Mouse (Mus musculus) liver, embryonic 12.5 days (tissue): ENCODE results near the gene Sept1. TPM values are rescaled to one million over a fixed set of nuclear protein-coding genes. Genes with fewer than 3 reads are reported as not detected.

Source experiments
- ATAC-seq: fragments of 200-750 bp; cut with Nextera tagmentation; 2 replicates; pipeline ENCODE4 v1.8.0; 2017; ENCODE audit warnings: moderate number of reproducible peaks, mild to moderate bottlenecking, moderate library complexity
- H3K27ac ChIP-seq: fragments of 300-500 bp; sonication (generic); 2 replicates; pipeline ENCODE4 v1.5.1; 2016; ENCODE audit warnings: mild to moderate bottlenecking
- H3K27me3 ChIP-seq: fragments of 300-500 bp; sonication (generic); replicated peaks from 2 replicates; pipeline ENCODE4 v1.6.1; 2016; ENCODE audit warnings: mild to moderate bottlenecking, moderate library complexity
- H3K36me3 ChIP-seq: fragments of 300-500 bp; sonication (generic); 2 replicates; pipeline ENCODE4 v1.6.1; 2016; ENCODE audit warnings: mild to moderate bottlenecking, moderate library complexity
- H3K4me1 ChIP-seq: fragments of 300-500 bp; sonication (generic); 2 replicates; pipeline ENCODE4 v1.6.1; 2016
- H3K4me2 ChIP-seq: fragments of 300-500 bp; sonication (generic); 2 replicates; pipeline ENCODE4 v1.6.1; 2016; ENCODE audit warnings: mild to moderate bottlenecking, moderate library complexity
- H3K4me3 ChIP-seq: fragments of 300-500 bp; sonication (generic); 2 replicates; pipeline ENCODE4 v1.5.1; 2016; ENCODE audit warnings: mild to moderate bottlenecking, moderate library complexity
- H3K9ac ChIP-seq: fragments of 300-500 bp; sonication (generic); 2 replicates; pipeline ENCODE4 v1.6.1; 2016; ENCODE audit warnings: mild to moderate bottlenecking, moderate library complexity
- H3K9me3 ChIP-seq: fragments of 300-500 bp; sonication (generic); replicated peaks from 2 replicates; pipeline ENCODE4 v1.6.1; 2016; ENCODE audit warnings: mild to moderate bottlenecking, moderate library complexity
- WGBS: fragments of 180-500 bp; shearing (Covaris S2); methylation state at CpG from one replicate; pipeline ENCODE4 v1.1.7; 2016; ENCODE audit not compliant: insufficient replicate concordance; 5-methylcytosine and 5-hydroxymethylcytosine counted together
- polyA plus RNA-seq: library from polyadenylated mRNA; unstranded; fragments of >200 nt; fragmentation: Nextera tagmentation; extraction: Ambion mirVana; gene quantifications from 2 replicates; pipeline ENCODE4 v1.2.1, GENCODE M21; 2016

Sept1 gene
- polyA plus RNA-seq, 1 experiment from 2014 or later, result 10.6 TPM

DNA sequence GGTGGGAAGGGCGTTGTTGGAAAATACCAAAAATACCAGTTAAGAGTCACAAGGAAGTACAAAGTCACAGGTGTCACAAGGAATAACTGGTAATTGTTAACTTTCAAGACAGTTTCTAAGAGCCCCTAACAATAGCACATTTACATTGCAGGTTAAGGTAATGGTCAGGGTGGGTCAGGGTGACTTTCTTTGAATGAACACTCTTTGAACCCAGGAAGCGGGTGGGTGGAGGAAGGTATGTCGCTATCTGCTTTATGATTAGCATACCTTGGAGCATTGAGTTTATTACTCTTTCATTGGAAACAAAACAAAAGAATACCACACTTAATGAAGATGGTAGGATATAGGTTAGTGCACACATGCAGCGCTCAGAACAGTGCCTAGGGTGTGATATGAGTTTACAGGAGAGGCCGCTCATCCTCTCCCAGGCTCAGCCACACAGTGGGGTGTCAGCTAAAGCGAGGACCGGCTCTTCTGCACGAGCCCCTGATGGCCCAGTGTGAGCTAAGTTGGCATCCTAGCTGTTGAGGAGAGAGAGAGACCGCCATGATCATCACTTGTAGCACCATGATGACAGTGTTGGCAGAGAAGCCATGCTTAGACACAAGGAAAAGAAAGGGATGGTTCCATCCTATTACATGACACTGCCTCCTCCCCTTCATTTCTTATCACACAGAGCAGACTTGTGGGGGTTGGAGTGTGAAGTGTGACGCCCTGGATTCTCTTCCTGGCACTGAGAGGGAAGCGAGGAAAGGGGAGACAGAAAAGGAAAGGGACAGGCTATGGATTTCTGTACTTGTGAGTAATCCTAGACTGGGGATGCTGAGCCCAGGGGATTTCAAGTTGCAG is 7.6 kb downstream of the Sept1 start:
- H3K4me2 ChIP-seq, result peak overlapping the region; percentile 67
- peak; percentile 92 for ATAC-seq

DNA sequence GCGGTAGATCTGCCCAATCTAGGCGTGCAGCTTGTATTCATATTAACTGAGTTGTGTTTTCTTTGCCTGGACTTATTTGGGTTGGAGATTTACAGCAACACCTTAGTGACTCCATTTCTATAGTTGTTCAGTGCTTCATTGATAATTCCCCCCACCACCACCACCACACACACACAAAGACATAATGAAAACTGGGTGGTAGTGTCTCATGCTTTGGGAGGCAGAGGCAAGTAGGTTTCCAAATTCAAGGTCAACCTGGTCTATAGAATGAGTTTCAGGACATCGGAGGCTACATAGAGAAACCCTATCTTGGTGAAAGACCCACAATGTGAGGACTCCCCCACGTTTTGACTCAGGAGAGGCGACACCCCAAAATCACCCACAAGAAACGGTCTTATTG is 8.3 kb downstream of the Sept1 start:
- Histone ChIP-seq H3K4me1 (peaks cover 58% of the 10 kb centered on the region), H3K27ac (peak overlapping the region; percentile 94)

More for the DNA sequence above, 7.6 kb downstream of the Sept1 start:
- peaks cover 62% of the 10 kb centered on the region for H3K4me1 ChIP-seq
- H3K27me3 ChIP-seq, result no peaks in the 10 kb centered on the region
- H3K4me3 ChIP-seq, result peak overlapping the region; percentile 13; the same call in 1 of the 2 replicates
- 47% methylated on average over 11 of the region's 11 CpGs for WGBS
- peaks cover 9% of the 10 kb centered on the region; the same call in 1 of the 2 replicates for H3K36me3 ChIP-seq
- H3K9ac ChIP-seq, result peak overlapping the region; percentile 59
- no peaks in the 10 kb centered on the region for H3K9me3 ChIP-seq
- H3K27ac ChIP-seq, result peak overlapping the region; percentile 94

DNA sequence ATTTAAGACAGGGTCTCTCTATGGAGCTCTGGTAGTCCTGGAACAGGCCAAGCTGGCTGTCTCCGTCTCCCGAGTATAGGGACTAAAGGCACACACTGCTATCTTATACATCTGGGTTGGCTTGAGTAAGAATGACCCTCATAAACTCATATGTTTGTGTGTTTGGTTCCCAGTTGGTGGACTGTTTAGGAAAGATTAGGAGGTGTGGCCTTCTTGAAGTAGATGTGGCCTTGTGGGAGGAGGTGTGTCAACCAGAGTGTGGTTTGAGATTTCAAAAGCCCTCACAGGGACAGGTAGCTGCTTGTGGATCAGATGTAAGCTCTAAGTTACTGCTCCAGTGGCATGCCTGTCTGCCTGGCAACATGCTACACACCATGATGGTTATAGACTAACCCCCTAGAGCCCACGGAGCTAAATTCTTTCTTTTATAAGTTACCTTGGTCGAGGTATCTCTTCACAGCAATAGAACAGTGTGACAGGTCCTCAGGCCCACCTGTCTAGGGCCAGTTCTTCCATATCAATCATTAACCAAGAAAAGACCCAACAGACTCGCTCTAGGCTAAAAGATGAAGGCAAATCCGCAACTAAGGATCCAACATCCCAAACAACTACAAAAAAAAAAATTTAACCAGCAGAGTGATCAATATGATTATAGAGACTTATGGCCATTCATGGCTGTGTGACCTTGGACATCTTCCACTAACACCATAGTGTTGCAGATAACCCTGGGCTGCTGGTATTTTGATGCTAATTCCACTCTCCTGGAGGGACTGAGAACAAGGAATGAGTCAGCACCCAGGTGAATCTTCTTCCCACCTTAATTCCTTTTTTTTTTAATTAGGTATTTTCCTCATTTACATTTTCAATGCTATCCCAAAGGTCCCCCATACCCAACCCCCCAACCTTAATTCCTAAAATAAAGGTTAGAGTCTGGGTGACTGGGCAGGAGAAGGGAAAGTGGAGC is 9.1 kb downstream of the Sept1 start:
- Histone ChIP-seq H3K4me1 (peaks cover 65% of the 10 kb centered on the region), H3K27ac (peak overlapping the region; percentile 94)

More for the DNA sequence above, 8.3 kb downstream of the Sept1 start:
- 84% methylated on average over 6 of the region's 6 CpGs for WGBS
- Histone ChIP-seq H3K36me3 (peaks cover 5% of the 10 kb centered on the region; the same call in 1 of the 2 replicates), H3K9ac (no peak overlapping the region), H3K27me3 (no peaks in the 10 kb centered on the region), H3K4me3 (no peak overlapping the region), H3K4me2 (no peak overlapping the region), H3K9me3 (no peaks in the 10 kb centered on the region)
- ATAC-seq, result no peak

DNA sequence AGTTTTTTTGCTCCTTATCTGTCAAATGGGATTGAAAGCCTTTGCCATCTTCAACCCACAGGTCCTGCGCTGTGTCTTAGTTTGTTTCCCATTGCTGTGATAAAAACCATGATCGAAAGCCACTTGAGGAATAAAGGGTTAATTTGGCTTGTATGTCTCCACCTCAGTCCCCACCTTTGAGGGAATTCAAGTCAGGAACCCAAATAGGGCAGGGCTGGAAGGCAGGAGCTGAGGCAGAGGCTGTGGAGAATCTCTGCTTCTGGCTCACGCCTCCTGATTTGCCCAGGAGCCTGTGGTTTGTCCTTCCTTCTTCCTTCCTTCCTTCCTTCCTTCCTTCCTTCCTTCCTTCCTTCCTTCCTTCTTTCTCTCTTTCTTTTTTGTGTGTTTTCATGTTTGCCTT is 9.8 kb downstream of the Sept1 start:
- Histone ChIP-seq H3K36me3 (no peaks in the 10 kb centered on the region), H3K9me3 (no peaks in the 10 kb centered on the region), H3K4me1 (peaks cover 70% of the 10 kb centered on the region), H3K4me2 (0 out of 2 replicates have a peak overlapping the region, but pooled peaks have one; percentile 32), H3K9ac (peak overlapping the region; percentile 12; the same call in 1 of the 2 replicates), H3K27me3 (no peaks in the 10 kb centered on the region), H3K27ac (peak overlapping the region; percentile 94), H3K4me3 (no peak overlapping the region)
- ATAC-seq, result no peak
- WGBS, result 89% methylated on average over 3 of the region's 3 CpGs

More for the DNA sequence above, 9.1 kb downstream of the Sept1 start:
- H3K27me3 ChIP-seq, result no peaks in the 10 kb centered on the region
- H3K4me2 ChIP-seq, result peak overlapping the region; percentile 32
- H3K9ac ChIP-seq, result peak overlapping the region; percentile 12
- ATAC-seq, result peak; percentile 66
- H3K9me3 ChIP-seq, result no peaks in the 10 kb centered on the region
- 67% methylated on average over 6 of the region's 6 CpGs for WGBS
- no peak overlapping the region for H3K4me3 ChIP-seq
- H3K36me3 ChIP-seq, result no peaks in the 10 kb centered on the region

DNA sequence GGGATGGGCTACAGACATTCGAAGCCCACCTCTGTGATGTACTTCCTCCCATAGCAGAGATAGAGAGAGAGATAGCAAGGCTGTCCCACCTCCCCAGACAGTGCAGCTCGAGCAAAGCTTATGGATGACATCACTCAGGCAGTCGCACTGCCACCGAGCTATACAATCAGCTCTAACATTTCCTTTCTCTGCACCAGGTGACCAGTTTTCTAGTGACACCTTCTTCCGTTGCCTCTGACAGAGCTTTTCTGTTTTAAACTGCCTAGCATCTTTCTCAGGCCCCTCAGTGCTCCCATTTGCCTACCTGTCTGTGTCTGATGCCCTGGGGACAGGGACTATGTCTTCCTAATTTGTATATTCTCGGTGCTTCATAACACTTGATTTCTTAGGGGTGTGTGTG is 12.5 kb downstream of the Sept1 start:
- Histone ChIP-seq H3K27me3 (no peaks in the 10 kb centered on the region), H3K4me1 (peaks cover 69% of the 10 kb centered on the region), H3K9me3 (no peaks in the 10 kb centered on the region), H3K27ac (peak overlapping the region; percentile 15), H3K9ac (no peak overlapping the region), H3K4me3 (no peak overlapping the region), H3K4me2 (no peak overlapping the region), H3K36me3 (no peaks in the 10 kb centered on the region)
- ATAC-seq, result no peak
- WGBS, result 49% methylated on average over 6 of the region's 6 CpGs

DNA sequence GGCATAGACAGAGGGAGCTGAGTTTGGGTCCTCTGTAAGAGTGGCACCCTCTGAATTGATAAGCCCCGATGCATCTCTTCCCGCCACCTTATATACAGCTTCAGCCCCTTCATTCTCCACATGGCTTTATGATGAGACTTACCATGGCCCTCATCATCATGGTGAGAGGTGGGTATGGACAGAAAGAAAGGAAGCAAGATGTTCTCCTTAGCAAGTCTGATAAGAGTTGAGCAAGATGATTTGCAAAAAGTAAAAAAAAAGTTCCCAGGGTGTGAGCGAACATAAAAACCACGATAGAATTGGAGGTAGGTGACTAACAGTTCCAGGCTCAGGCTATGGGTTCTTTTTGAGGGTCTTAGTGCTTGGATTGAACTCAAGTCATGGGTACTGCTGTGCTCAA is 14.3 kb downstream of the Sept1 start:
- Histone ChIP-seq H3K9me3 (no peaks in the 10 kb centered on the region), H3K9ac (peak overlapping the region; percentile 49), H3K4me1 (peaks cover 68% of the 10 kb centered on the region), H3K27ac (peak overlapping the region; percentile 90), H3K36me3 (no peaks in the 10 kb centered on the region), H3K27me3 (no peaks in the 10 kb centered on the region), H3K4me3 (0 out of 2 replicates have a peak overlapping the region, but pooled peaks have one; percentile 23), H3K4me2 (peak overlapping the region; percentile 51)
- peak; percentile 61 for ATAC-seq
- WGBS, result 26% methylated on average over 4 of the region's 4 CpGs

DNA sequence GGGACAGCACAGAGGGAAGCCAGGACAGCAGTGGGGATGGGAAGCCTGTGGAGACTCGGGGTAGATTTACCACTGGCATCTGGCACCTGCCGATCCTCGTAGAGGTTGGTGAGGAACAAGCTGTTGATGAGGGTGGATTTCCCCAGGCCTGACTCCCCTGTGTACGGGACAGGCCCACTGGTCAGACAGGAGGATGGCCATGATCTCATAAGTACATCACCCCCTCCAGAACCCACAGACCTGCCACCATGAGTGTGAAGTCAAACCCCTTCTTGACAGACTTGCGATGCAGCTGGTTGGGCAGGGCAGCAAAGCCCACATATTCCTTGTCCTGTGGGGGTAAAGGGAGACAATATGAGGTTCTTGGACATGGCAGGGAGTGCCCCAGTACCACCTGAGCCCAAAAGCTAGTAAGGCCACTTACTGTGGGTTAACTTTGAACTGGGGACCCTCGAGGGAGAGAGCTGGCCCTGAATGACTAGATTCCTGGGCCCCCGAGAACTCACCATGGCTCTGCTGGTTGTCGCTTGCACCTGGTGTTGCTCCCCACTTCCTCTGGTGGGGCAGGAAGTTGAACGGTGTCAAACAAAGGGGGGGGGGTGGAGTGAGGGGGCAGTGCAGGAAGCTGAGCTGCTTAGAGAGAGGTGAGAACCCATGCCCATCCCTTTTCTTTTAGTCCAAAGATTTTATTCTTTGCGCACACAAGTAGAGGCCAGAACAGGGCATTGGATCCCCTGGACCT is 14.9 kb downstream of the Sept1 start:
- ATAC-seq, result peak; percentile 11; the same call in 1 of the 2 replicates
- Histone ChIP-seq H3K4me2 (peak overlapping the region; percentile 51), H3K27ac (peak overlapping the region; percentile 90), H3K9me3 (no peaks in the 10 kb centered on the region), H3K9ac (peak overlapping the region; percentile 49), H3K4me3 (peak overlapping the region; percentile 23), H3K36me3 (no peaks in the 10 kb centered on the region), H3K27me3 (no peaks in the 10 kb centered on the region), H3K4me1 (peaks cover 63% of the 10 kb centered on the region)
- WGBS, result 37% methylated on average over 10 of the region's 10 CpGs

DNA sequence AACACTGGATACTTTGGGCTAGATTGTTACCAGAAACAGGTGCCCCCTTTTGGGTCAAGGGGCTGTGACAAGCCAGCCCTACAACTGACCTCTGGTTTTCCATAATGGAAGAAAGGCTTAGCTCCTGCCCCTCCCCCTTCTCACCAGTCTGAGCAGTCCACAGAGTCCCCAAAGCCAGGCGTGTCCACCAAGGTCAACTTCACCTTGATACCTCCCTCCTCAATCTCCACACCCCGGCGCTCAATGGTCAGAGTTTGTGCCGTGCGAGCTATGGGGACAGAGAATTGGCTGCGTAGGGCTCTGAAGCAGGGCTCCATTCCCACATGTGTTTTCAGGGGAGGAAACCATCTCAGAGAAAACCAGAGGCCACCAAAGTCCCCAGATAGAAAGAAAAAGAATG is 15.5 kb downstream of the Sept1 start:
- Histone ChIP-seq H3K4me3 (peak overlapping the region; percentile 23; the same call in 1 of the 2 replicates), H3K9ac (peak overlapping the region; percentile 49)

DNA sequence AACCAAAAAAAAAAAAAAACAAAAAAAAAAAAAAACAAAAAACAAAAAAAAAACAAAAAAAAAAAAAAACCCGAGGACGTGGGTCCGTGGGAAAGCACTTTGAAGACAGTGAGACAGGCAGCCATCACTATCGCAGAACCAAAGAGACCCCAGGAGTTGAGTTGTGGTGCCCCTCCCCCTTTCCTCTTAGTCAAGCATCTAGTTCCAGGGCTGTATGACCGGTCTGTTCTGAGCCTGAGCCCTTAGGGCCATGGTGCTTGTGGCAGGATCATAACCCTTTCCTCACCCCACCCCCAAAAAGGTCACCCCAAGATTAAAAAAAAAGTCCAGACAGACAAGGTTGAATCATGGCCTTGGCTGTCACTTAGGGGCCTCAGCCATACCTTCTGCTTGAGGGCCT is 16.6 kb downstream of the Sept1 start:
- Histone ChIP-seq H3K4me1 (peaks cover 68% of the 10 kb centered on the region), H3K27me3 (no peaks in the 10 kb centered on the region), H3K4me3 (no peak overlapping the region), H3K9me3 (no peaks in the 10 kb centered on the region), H3K27ac (peak overlapping the region; percentile 90), H3K9ac (no peak overlapping the region), H3K4me2 (0 out of 2 replicates have a peak overlapping the region, but pooled peaks have one; percentile 51), H3K36me3 (no peaks in the 10 kb centered on the region)
- ATAC-seq, result no peak
- WGBS, result 87% methylated on average over 5 of the region's 5 CpGs

More for the DNA sequence above, 15.5 kb downstream of the Sept1 start:
- WGBS, result 71% methylated on average over 6 of the region's 6 CpGs
- H3K36me3 ChIP-seq, result no peaks in the 10 kb centered on the region
- no peaks in the 10 kb centered on the region for H3K9me3 ChIP-seq
- H3K4me2 ChIP-seq, result peak overlapping the region; percentile 51
- no peaks in the 10 kb centered on the region for H3K27me3 ChIP-seq
- peak overlapping the region; percentile 90 for H3K27ac ChIP-seq
- peaks cover 62% of the 10 kb centered on the region for H3K4me1 ChIP-seq
- ATAC-seq, result no peak

DNA sequence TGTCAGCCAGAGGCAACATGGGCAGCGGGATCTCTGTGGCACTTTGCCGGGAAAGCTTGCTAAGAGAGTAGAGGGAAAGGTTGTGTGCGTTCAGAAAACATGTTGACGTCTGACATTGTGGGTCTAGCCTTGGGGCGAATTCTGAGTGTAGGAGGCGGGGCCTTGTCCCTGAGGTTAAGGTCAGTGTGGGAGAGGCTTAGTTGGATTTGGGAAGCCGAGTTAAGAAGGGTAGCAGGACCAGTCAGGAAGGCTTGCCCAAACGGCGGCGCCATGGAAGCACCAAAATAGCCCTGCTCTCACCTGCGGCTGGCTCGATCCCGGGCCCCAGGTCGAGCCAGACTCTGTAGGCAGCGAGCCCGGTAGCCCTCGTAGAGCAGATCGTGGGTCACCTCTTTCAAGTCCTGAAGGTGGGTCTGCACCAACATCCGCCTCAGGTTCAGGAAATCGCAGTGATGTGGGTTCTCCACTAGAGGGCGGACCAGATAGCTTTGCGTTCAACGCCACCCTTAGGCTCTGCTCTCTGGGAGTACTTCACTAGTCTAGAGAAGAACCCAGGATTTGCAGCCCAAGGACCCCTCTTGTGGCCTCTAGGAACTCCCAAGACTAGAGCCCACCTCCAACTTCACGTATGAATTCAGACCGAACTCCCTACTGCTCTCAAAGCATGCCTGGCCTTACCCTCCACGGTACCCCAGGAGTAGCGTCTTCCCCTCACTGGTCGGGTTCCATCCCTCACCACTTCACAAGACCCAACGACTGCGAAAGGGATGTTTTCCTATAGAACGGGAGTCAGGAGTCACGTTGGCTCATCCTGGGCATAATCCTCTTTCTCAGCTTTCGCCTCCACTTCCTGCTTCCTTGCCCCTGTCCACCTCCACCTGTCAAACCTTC is 17.7 kb downstream of the Sept1 start:
- Histone ChIP-seq H3K36me3 (no peaks in the 10 kb centered on the region), H3K4me1 (peaks cover 77% of the 10 kb centered on the region), H3K27me3 (no peaks in the 10 kb centered on the region), H3K4me2 (peak overlapping the region; percentile 61), H3K4me3 (peak overlapping the region; percentile 31), H3K27ac (peak overlapping the region; percentile 39), H3K9ac (peak overlapping the region; percentile 37; the same call in 1 of the 2 replicates), H3K9me3 (no peaks in the 10 kb centered on the region)
- 27% methylated on average over 33 of the region's 33 CpGs for WGBS
- ATAC-seq, result peak; percentile 33
